Mouse (Mus musculus): ENCODE results near the gene Xkr8. TPM values are rescaled to one million over a fixed set of nuclear protein-coding genes. Genes with fewer than 3 reads are reported as not detected.

The Xkr8 gene
- polyA plus RNA-seq, 1 experiment from 2014 or later: 7.6 TPM

- Histone ChIP-seq H3K27ac (replicated peaks; ENCODE audit: low read depth, low read length) (no peak overlapping the region), H3K27me3 (ENCODE audit: control insufficient read depth, insufficient read depth, low read length) (no peaks in the 10 kb centered on the region), H3K9me3 (ENCODE audit: control insufficient read depth, low read length) (no peaks in the 10 kb centered on the region), H3K4me2 (ENCODE audit: low read depth, severe bottlenecking) (peak overlapping the region; percentile 91), H3K36me3 (ENCODE audit: control insufficient read depth, insufficient read depth, low read length) (no peaks in the 10 kb centered on the region), H3K9ac (ENCODE audit: low read length) (peak overlapping the region; percentile 35; the same call in 1 of the 2 replicates), H3K4me1 (ENCODE audit: control insufficient read depth, insufficient read depth, low read length) (0 out of 2 replicates have a peak, but pooled peaks cover 4% of the 10 kb centered on the region), H3K4me3 (ENCODE audit: low read depth, low read length) (peak overlapping the region; percentile 50)
- DNase-seq (ENCODE audit: low spot score): no peak
- no peak for ATAC-seq (ENCODE audit: insufficient number of reproducible peaks, low FRiP score, low TSS enrichment, low read depth)
- 55% methylated on average over 12 of the region's 12 CpGs for WGBS
Measured at GRCm38 (mm10) chr4:132731616-132732015, 730 bp downstream of the Xkr8 start.

- ATAC-seq (ENCODE audit: insufficient number of reproducible peaks, low FRiP score, low TSS enrichment, low read depth) (no peak), DNase-seq (ENCODE audit: low spot score) (no peak)
- Histone ChIP-seq H3K9ac (ENCODE audit: low read length) (no peak overlapping the region), H3K27me3 (ENCODE audit: control insufficient read depth, insufficient read depth, low read length) (no peaks in the 10 kb centered on the region), H3K4me3 (ENCODE audit: low read depth, low read length) (no peak overlapping the region), H3K27ac (replicated peaks; ENCODE audit: low read depth, low read length) (no peak overlapping the region), H3K4me2 (ENCODE audit: low read depth, severe bottlenecking) (no peak overlapping the region), H3K4me1 (ENCODE audit: control insufficient read depth, insufficient read depth, low read length) (0 out of 2 replicates have a peak, but pooled peaks cover 4% of the 10 kb centered on the region), H3K36me3 (ENCODE audit: control insufficient read depth, insufficient read depth, low read length) (peaks cover 3% of the 10 kb centered on the region; the same call in 1 of the 2 replicates), H3K9me3 (ENCODE audit: control insufficient read depth, low read length) (no peaks in the 10 kb centered on the region)
- WGBS: 89% methylated on average over 8 of the region's 8 CpGs
Measured at GRCm38 (mm10) chr4:132728233-132728632, 4.1 kb downstream of the Xkr8 start.

- peaks cover 7% of the 10 kb centered on the region for H3K36me3 ChIP-seq (ENCODE audit: control insufficient read depth, insufficient read depth, low read length)
- ATAC-seq (ENCODE audit: insufficient number of reproducible peaks, low FRiP score, low TSS enrichment, low read depth) (no peak), DNase-seq (ENCODE audit: low spot score) (no peak)
- WGBS: 94% methylated on average over 1 of the region's 1 CpGs
- H3K27me3 ChIP-seq (ENCODE audit: control insufficient read depth, insufficient read depth, low read length): no peaks in the 10 kb centered on the region
- H3K9me3 ChIP-seq (ENCODE audit: control insufficient read depth, low read length): no peaks in the 10 kb centered on the region
- H3K4me2 ChIP-seq (ENCODE audit: low read depth, severe bottlenecking): no peak overlapping the region
- H3K9ac ChIP-seq (ENCODE audit: low read length): no peak overlapping the region
- no peak overlapping the region for H3K4me3 ChIP-seq (ENCODE audit: low read depth, low read length)
- no peak overlapping the region for H3K27ac ChIP-seq (replicated peaks; ENCODE audit: low read depth, low read length)
- H3K4me1 ChIP-seq (ENCODE audit: control insufficient read depth, insufficient read depth, low read length): no peaks in the 10 kb centered on the region
Measured at GRCm38 (mm10) chr4:132718251-132718650, 14.1 kb downstream of the Xkr8 start.

- no peaks in the 10 kb centered on the region for H3K9me3 ChIP-seq (ENCODE audit: control insufficient read depth, low read length)
- H3K9ac ChIP-seq (ENCODE audit: low read length): no peak overlapping the region
- no peak overlapping the region for H3K27ac ChIP-seq (replicated peaks; ENCODE audit: low read depth, low read length)
- H3K4me1 ChIP-seq (ENCODE audit: control insufficient read depth, insufficient read depth, low read length): no peaks in the 10 kb centered on the region
- 95% methylated on average over 7 of the region's 7 CpGs for WGBS
- no peak for DNase-seq (ENCODE audit: low spot score)
- H3K27me3 ChIP-seq (ENCODE audit: control insufficient read depth, insufficient read depth, low read length): no peaks in the 10 kb centered on the region
- ATAC-seq (ENCODE audit: insufficient number of reproducible peaks, low FRiP score, low TSS enrichment, low read depth): no peak
- H3K36me3 ChIP-seq (ENCODE audit: control insufficient read depth, insufficient read depth, low read length): peaks cover 22% of the 10 kb centered on the region
- no peak overlapping the region for H3K4me2 ChIP-seq (ENCODE audit: low read depth, severe bottlenecking)
- H3K4me3 ChIP-seq (ENCODE audit: low read depth, low read length): no peak overlapping the region
Measured at GRCm38 (mm10) chr4:132713181-132713580, 19.2 kb downstream of the Xkr8 start.

GRCm38 (mm10) chr4:132706885-132707284 is 25.5 kb downstream of the Xkr8 start:
- Histone ChIP-seq H3K4me1 (ENCODE audit: control insufficient read depth, insufficient read depth, low read length) (no peaks in the 10 kb centered on the region), H3K9ac (ENCODE audit: low read length) (no peak overlapping the region), H3K9me3 (ENCODE audit: control insufficient read depth, low read length) (no peaks in the 10 kb centered on the region), H3K27ac (replicated peaks; ENCODE audit: low read depth, low read length) (no peak overlapping the region), H3K36me3 (ENCODE audit: control insufficient read depth, insufficient read depth, low read length) (peaks cover 29% of the 10 kb centered on the region; the same call in 1 of the 2 replicates), H3K4me2 (ENCODE audit: low read depth, severe bottlenecking) (no peak overlapping the region), H3K4me3 (ENCODE audit: low read depth, low read length) (no peak overlapping the region), H3K27me3 (ENCODE audit: control insufficient read depth, insufficient read depth, low read length) (no peaks in the 10 kb centered on the region)
- DNase-seq (ENCODE audit: low spot score) (no peak), ATAC-seq (ENCODE audit: insufficient number of reproducible peaks, low FRiP score, low TSS enrichment, low read depth) (no peak)
- 96% methylated on average over 8 of the region's 8 CpGs for WGBS

GRCm38 (mm10) chr4:132702076-132702475 is 30.3 kb downstream of the Xkr8 start:
- Histone ChIP-seq H3K36me3 (ENCODE audit: control insufficient read depth, insufficient read depth, low read length) (peaks cover 14% of the 10 kb centered on the region; the same call in 1 of the 2 replicates), H3K4me3 (ENCODE audit: low read depth, low read length) (no peak overlapping the region), H3K4me2 (ENCODE audit: low read depth, severe bottlenecking) (no peak overlapping the region), H3K9ac (ENCODE audit: low read length) (no peak overlapping the region), H3K27ac (replicated peaks; ENCODE audit: low read depth, low read length) (no peak overlapping the region), H3K9me3 (ENCODE audit: control insufficient read depth, low read length) (no peaks in the 10 kb centered on the region), H3K4me1 (ENCODE audit: control insufficient read depth, insufficient read depth, low read length) (no peaks in the 10 kb centered on the region), H3K27me3 (ENCODE audit: control insufficient read depth, insufficient read depth, low read length) (no peaks in the 10 kb centered on the region)
- WGBS: 98% methylated on average over 5 of the region's 5 CpGs
- DNase-seq (ENCODE audit: low spot score) (no peak), ATAC-seq (ENCODE audit: insufficient number of reproducible peaks, low FRiP score, low TSS enrichment, low read depth) (no peak)

GRCm38 (mm10) chr4:132693366-132693765 is 39.0 kb downstream of the Xkr8 start:
- DNase-seq (ENCODE audit: low spot score) (no peak), ATAC-seq (ENCODE audit: insufficient number of reproducible peaks, low FRiP score, low TSS enrichment, low read depth) (no peak)
- Histone ChIP-seq H3K36me3 (ENCODE audit: control insufficient read depth, insufficient read depth, low read length) (peaks cover 12% of the 10 kb centered on the region; the same call in 1 of the 2 replicates), H3K4me1 (ENCODE audit: control insufficient read depth, insufficient read depth, low read length) (no peaks in the 10 kb centered on the region), H3K9ac (ENCODE audit: low read length) (no peak overlapping the region), H3K27me3 (ENCODE audit: control insufficient read depth, insufficient read depth, low read length) (no peaks in the 10 kb centered on the region), H3K4me2 (ENCODE audit: low read depth, severe bottlenecking) (no peak overlapping the region), H3K4me3 (ENCODE audit: low read depth, low read length) (no peak overlapping the region), H3K9me3 (ENCODE audit: control insufficient read depth, low read length) (no peaks in the 10 kb centered on the region), H3K27ac (replicated peaks; ENCODE audit: low read depth, low read length) (no peak overlapping the region)
- 91% methylated on average over 3 of the region's 3 CpGs for WGBS

- ATAC-seq (ENCODE audit: insufficient number of reproducible peaks, low FRiP score, low TSS enrichment, low read depth): no peak
- H3K4me3 ChIP-seq (ENCODE audit: low read depth, low read length): no peak overlapping the region
- 89% methylated on average over 2 of the region's 2 CpGs for WGBS
Measured at GRCm38 (mm10) chr4:132689634-132690033, 42.7 kb downstream of the Xkr8 start.

More at GRCm38 (mm10) chr4:132689634-132690033, 42.7 kb downstream of the Xkr8 start:
- Histone ChIP-seq H3K4me1 (ENCODE audit: control insufficient read depth, insufficient read depth, low read length) (no peaks in the 10 kb centered on the region), H3K27ac (replicated peaks; ENCODE audit: low read depth, low read length) (no peak overlapping the region), H3K9ac (ENCODE audit: low read length) (no peak overlapping the region), H3K36me3 (ENCODE audit: control insufficient read depth, insufficient read depth, low read length) (peaks cover 9% of the 10 kb centered on the region), H3K9me3 (ENCODE audit: control insufficient read depth, low read length) (no peaks in the 10 kb centered on the region), H3K4me2 (ENCODE audit: low read depth, severe bottlenecking) (no peak overlapping the region), H3K27me3 (ENCODE audit: control insufficient read depth, insufficient read depth, low read length) (no peaks in the 10 kb centered on the region)
- no peak for DNase-seq (ENCODE audit: low spot score)
